Mouse (Mus musculus) liver, embryonic 15.5 days (tissue): ENCODE data around the gene Gm11554. TPM values are rescaled to one million over a fixed set of nuclear protein-coding genes. Genes with fewer than 3 reads are reported as not detected.
"Not testable (repeated sequence)": the region's sequence is repeated elsewhere in the genome, so short reads cannot be mapped to it uniquely, and the experiment has no call there.

Experiments
- ATAC-seq: fragments of 200-750 bp; cut with Nextera tagmentation; 2 replicates; pipeline ENCODE4 v1.8.0; 2017; ENCODE audit warnings: moderate number of reproducible peaks, mild to moderate bottlenecking, moderate library complexity; ENCODE audit not compliant: insufficient read depth
- H3K27ac ChIP-seq: fragments of 300-500 bp; sonication (generic); replicated peaks from 2 replicates; pipeline ENCODE4 v1.5.1; 2015; ENCODE audit warnings: mild to moderate bottlenecking, inconsistent platforms
- H3K27me3 ChIP-seq: fragments of 300-500 bp; sonication (generic); 2 replicates; pipeline ENCODE4 v1.6.1; 2015; ENCODE audit warnings: mild to moderate bottlenecking, inconsistent platforms
- H3K36me3 ChIP-seq: fragments of 300-500 bp; sonication (generic); replicated peaks from 2 replicates; pipeline ENCODE4 v1.6.1; 2015; ENCODE audit warnings: moderate library complexity, mild to moderate bottlenecking, inconsistent platforms
- H3K4me1 ChIP-seq: fragments of 300-500 bp; sonication (generic); replicated peaks from 2 replicates; pipeline ENCODE4 v1.6.1; 2015; ENCODE audit warnings: inconsistent platforms
- H3K4me2 ChIP-seq: fragments of 300-500 bp; sonication (generic); 2 replicates; pipeline ENCODE4 v1.6.1; 2015; ENCODE audit warnings: moderate library complexity, mild to moderate bottlenecking, inconsistent platforms
- H3K4me3 ChIP-seq: fragments of 300-500 bp; sonication (generic); replicated peaks from 2 replicates; pipeline ENCODE4 v1.5.1; 2015; ENCODE audit warnings: mild to moderate bottlenecking, inconsistent platforms
- H3K9ac ChIP-seq: fragments of 300-500 bp; sonication (generic); 2 replicates; pipeline ENCODE4 v1.6.1; 2015; ENCODE audit warnings: moderate library complexity, mild to moderate bottlenecking, inconsistent platforms
- H3K9me3 ChIP-seq: fragments of 300-500 bp; sonication (generic); replicated peaks from 2 replicates; pipeline ENCODE4 v1.6.1; 2016; ENCODE audit warnings: inconsistent platforms
- WGBS: fragments of 180-500 bp; shearing (Covaris S2); methylation state at CpG from one replicate; pipeline ENCODE4 v1.1.7; 2015; ENCODE audit warnings: mixed read lengths; ENCODE audit not compliant: insufficient replicate concordance; 5-methylcytosine and 5-hydroxymethylcytosine counted together
- polyA plus RNA-seq: library from polyadenylated mRNA; unstranded; fragments of >200 nt; fragmentation: Nextera tagmentation; extraction: Ambion mirVana; gene quantifications from 2 replicates; pipeline ENCODE4 v1.2.1, GENCODE M21; 2015

The Gm11554 gene
- polyA plus RNA-seq, 1 experiment from 2014 or later: not detected

- not testable (repeated sequence) for H3K4me3 ChIP-seq, H3K27me3 ChIP-seq, ATAC-seq, H3K36me3 ChIP-seq, H3K9me3 ChIP-seq, H3K4me2 ChIP-seq, H3K27ac ChIP-seq, H3K4me1 ChIP-seq, H3K9ac ChIP-seq
Observed at GRCm38 (mm10) chr11:99772813-99773212, 31.4 kb downstream of the Gm11554 start, which contains the start of gene Gm11595. Gene Gm11595, minus strand, starts transcription at chr11:99772913.

- Histone ChIP-seq H3K4me2 (no peak overlapping the region), H3K4me1 (no peaks in the 10 kb centered on the region), H3K4me3 (no peak overlapping the region), H3K9me3 (no peaks in the 10 kb centered on the region), H3K27me3 (no peaks in the 10 kb centered on the region), H3K36me3 (no peaks in the 10 kb centered on the region), H3K9ac (no peak overlapping the region), H3K27ac (no peak overlapping the region)
- no peak for ATAC-seq
- WGBS: 44% methylated on average over 2 of the region's 2 CpGs
Observed at GRCm38 (mm10) chr11:99768410-99768809, 35.8 kb downstream of the Gm11554 start.

GRCm38 (mm10) chr11:99758877-99759276 lies 45.4 kb downstream of the Gm11554 start:
- no peak overlapping the region for H3K4me2 ChIP-seq
- no peaks in the 10 kb centered on the region for H3K36me3 ChIP-seq
- no peak overlapping the region for H3K27ac ChIP-seq
- H3K4me1 ChIP-seq: no peaks in the 10 kb centered on the region
- no peak overlapping the region for H3K9ac ChIP-seq
- no peak for ATAC-seq
- no peak overlapping the region for H3K4me3 ChIP-seq
- WGBS: 60% methylated on average over 1 of the region's 1 CpGs
- no peaks in the 10 kb centered on the region for H3K27me3 ChIP-seq
- H3K9me3 ChIP-seq: no peaks in the 10 kb centered on the region

Other genes starting within 250 kb of the Gm11554 start
- not detected in 2 replicates for gene Krtap3-2, start 247.6 kb downstream of the Gm11554 start, polyA plus RNA-seq
- not detected in 2 replicates for gene Gm11939, start 245.0 kb downstream of the Gm11554 start, polyA plus RNA-seq
- not detected in 2 replicates for gene Krtap3-1, start 237.8 kb downstream of the Gm11554 start, polyA plus RNA-seq
- gene Krtap1-5, start 223.4 kb downstream of the Gm11554 start, polyA plus RNA-seq: not detected in 2 replicates
- gene Krtap1-4, start 220.8 kb downstream of the Gm11554 start, polyA plus RNA-seq: not detected in 2 replicates
- gene Krtap1-3, start 213.1 kb downstream of the Gm11554 start, polyA plus RNA-seq: not detected in 2 replicates
- not detected in 2 replicates for gene Krtap9-3, start 206.3 kb downstream of the Gm11554 start, polyA plus RNA-seq
- gene Gm11938, start 201.1 kb downstream of the Gm11554 start, polyA plus RNA-seq: not detected in 2 replicates
- not detected in 2 replicates for gene Gm11937, start 194.3 kb downstream of the Gm11554 start, polyA plus RNA-seq
- not detected in 2 replicates for gene Krtap2-4, start 189.6 kb downstream of the Gm11554 start, polyA plus RNA-seq
- gene Gm11562, start 184.0 kb downstream of the Gm11554 start, polyA plus RNA-seq: not detected in 2 replicates
- not detected in 2 replicates for gene Krtap4-1, start 176.2 kb downstream of the Gm11554 start, polyA plus RNA-seq
- not detected in 2 replicates for gene Krtap4-2, start 169.4 kb downstream of the Gm11554 start, polyA plus RNA-seq
- not detected in 2 replicates for gene Krtap4-7, start 160.4 kb downstream of the Gm11554 start, polyA plus RNA-seq
- gene Gm11555, start 154.2 kb downstream of the Gm11554 start, polyA plus RNA-seq: not detected in 2 replicates
- gene Gm11563, start 145.5 kb downstream of the Gm11554 start, polyA plus RNA-seq: not detected in 2 replicates
- not detected in 2 replicates for gene Krtap4-6, start 138.5 kb downstream of the Gm11554 start, polyA plus RNA-seq
- not detected in 2 replicates for gene Gm14190, start 113.7 kb downstream of the Gm11554 start, polyA plus RNA-seq
- gene Gm14180, start 70.2 kb downstream of the Gm11554 start, polyA plus RNA-seq: not detected in 2 replicates
- not detected in 2 replicates for gene Gm11595, start 31.5 kb downstream of the Gm11554 start, polyA plus RNA-seq
- gene Krtap4-8, start 23.7 kb downstream of the Gm11554 start, polyA plus RNA-seq: not detected in 2 replicates
- gene Krtap4-9, start 19.2 kb downstream of the Gm11554 start, polyA plus RNA-seq: not detected in 2 replicates
- not detected in 2 replicates for gene Gm11596, start 11.0 kb downstream of the Gm11554 start, polyA plus RNA-seq
- gene Gm11569, start 5.5 kb downstream of the Gm11554 start, polyA plus RNA-seq: not detected in 2 replicates
- not detected in 2 replicates for gene Krtap4-13, start 5.4 kb upstream of the Gm11554 start, polyA plus RNA-seq
- not detected in 2 replicates for gene Gm11564, start 11.2 kb upstream of the Gm11554 start, polyA plus RNA-seq
- gene 2300003K06Rik, start 33.6 kb upstream of the Gm11554 start, polyA plus RNA-seq: not detected in 2 replicates
- gene Krtap4-16, start 47.2 kb upstream of the Gm11554 start, polyA plus RNA-seq: not detected in 2 replicates
- gene Gm11568, start 53.5 kb upstream of the Gm11554 start, polyA plus RNA-seq: not detected in 2 replicates
- gene Gm11559, start 60.0 kb upstream of the Gm11554 start, polyA plus RNA-seq: not detected in 2 replicates
- not detected in 2 replicates for gene Krtap9-1, start 68.9 kb upstream of the Gm11554 start, polyA plus RNA-seq
- gene Gm11567, start 74.7 kb upstream of the Gm11554 start, polyA plus RNA-seq: not detected in 2 replicates
- not detected in 2 replicates for gene Krtap31-1, start 103.5 kb upstream of the Gm11554 start, polyA plus RNA-seq
- not detected in 2 replicates for gene Gm11565, start 110.3 kb upstream of the Gm11554 start, polyA plus RNA-seq
- not detected in 2 replicates for gene Krtap31-2, start 131.8 kb upstream of the Gm11554 start, polyA plus RNA-seq
- gene Krtap9-5, start 144.0 kb upstream of the Gm11554 start, polyA plus RNA-seq: not detected in 2 replicates
- gene Krtap29-1, start 174.6 kb upstream of the Gm11554 start, polyA plus RNA-seq: not detected in 2 replicates
- not detected in 2 replicates for gene Krtap16-1, start 182.2 kb upstream of the Gm11554 start, polyA plus RNA-seq
- not detected in 2 replicates for gene Krtap17-1, start 189.5 kb upstream of the Gm11554 start, polyA plus RNA-seq
- not detected in 2 replicates for gene Krt33a, start 211.8 kb upstream of the Gm11554 start, polyA plus RNA-seq
- gene Krt33b, start 225.4 kb upstream of the Gm11554 start, polyA plus RNA-seq: not detected in 2 replicates
- not detected in 2 replicates for gene Krt34, start 237.1 kb upstream of the Gm11554 start, polyA plus RNA-seq
- gene Krt31, start 246.1 kb upstream of the Gm11554 start, polyA plus RNA-seq: not detected in 2 replicates